Mouse (Mus musculus) T-helper 1 cell (primary cell): ENCODE results near the gene Kdm4d.
"Not testable (repeated sequence)": the region's sequence is repeated elsewhere in the genome, so short reads cannot be mapped to it uniquely, and the experiment has no call there.

ENCODE experiments used
- in situ Hi-C: fragments of 300-600 bp; cut with MboI, MseI; formaldehyde crosslinking; loops from one replicate; pipeline ENCODE4 v1.15.1; 2025; ENCODE audit warnings: high pct_unique_total_duplicates

Gene Kdm4d

GRCm38 (mm10) chr9:14500023-14500915 is at the start of gene Kdm4d, which contains the start of gene Cwc15:
TSS of gene Kdm4d (minus strand) at chr9:14500482.
TSS of gene Cwc15 (plus strand) at chr9:14500617.
- in situ Hi-C loops, result loop anchor here (10.0 kb wide), 1 partner anchor 1075 kb away; no protein-coding TSS in a partner anchor

- in situ Hi-C loops, result no loop called here
Measured at GRCm38 (mm10) chr9:14548366-14548761, 48.1 kb upstream of the Kdm4d start.

GRCm38 (mm10) chr9:14547584-14548365 is 47.5 kb upstream of the Kdm4d start:
- in situ Hi-C loops, result no loop called here

DNA sequence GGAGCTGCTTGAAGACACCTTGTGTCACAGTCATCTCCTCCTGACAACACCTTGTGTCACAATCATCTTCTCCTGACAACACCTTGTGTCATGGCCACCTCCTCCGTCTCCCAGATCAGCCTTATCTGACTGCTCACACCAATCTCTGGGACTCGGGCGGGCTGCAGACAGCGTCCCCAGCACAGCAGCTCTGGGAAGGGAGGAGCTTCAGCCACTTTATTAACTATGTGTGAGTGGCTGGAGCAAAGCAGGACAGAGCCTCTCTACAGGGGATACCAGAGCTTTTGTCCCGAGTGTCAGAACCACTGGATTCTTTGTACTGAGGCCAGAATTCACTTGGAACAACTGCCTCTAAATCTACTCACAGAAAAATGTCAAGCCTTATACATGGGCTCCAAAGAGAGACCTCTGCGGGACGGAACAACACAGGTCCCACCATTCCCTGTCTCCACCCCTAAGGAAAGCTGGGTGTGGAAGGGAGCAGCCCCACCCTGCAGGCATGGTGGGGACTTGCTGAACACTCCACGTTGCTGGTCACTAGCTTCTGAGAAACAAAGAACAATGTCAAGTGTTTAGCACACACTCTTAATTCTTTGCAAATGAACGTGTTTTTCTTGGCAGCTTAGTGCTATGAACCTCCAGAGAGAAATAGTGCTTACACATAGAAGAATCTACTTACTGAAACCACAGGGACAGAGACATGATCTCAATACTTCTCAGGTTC is 43.9 kb upstream of the Kdm4d start:
- in situ Hi-C loops, result no loop called here

DNA sequence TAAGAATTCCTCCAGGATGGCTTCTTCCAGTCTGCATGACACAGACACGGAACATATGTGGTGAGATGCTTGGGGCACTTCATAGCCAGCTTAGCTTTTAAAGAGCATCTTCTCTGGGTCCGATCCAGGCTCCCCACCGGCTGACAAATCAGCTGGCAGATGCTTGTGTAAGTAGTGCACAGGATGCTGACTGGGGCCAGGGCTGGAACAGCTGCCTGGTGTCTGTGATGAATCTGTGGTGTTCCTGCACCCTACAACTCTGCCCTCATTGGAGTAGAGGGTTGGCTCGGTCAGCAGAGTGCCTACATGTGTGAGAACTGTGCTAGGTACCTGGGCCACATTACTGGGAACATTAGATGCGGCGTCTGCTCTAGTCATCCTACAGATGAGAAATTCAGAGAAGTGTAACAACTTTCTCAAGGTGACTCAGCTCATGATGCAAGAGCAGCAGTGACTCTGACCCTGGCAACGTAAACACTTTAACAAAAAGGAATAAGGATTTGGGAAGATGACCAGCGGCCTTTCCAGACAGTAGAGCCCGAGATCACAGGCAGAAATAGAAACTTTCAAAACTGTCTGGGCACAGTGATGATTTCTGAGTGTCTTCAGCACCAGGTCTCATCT is 34.7 kb upstream of the Kdm4d start:
- in situ Hi-C loops, result loop anchor here (5.0 kb wide), 1 partner anchor 152 kb away; no protein-coding TSS in a partner anchor

DNA sequence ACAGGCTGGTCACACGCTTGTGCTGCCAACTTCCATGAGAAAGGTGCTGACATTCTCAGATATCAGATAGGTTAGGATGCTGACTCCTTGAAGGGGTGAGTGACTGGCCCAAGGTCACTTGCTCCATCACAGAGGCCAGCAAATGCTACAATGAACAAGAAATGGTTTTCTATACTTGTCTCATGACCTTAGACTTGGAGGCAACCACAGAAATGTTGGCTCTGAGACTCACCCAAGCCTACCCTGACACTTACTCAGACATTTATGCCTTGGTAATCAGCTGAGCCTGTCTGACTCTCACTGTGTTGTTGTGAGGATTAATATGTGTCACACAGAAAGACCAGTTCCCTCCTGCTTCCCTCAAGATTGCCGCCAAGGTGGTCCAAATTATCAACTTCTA is 33.4 kb upstream of the Kdm4d start:
- in situ Hi-C loops, result no loop called here

DNA sequence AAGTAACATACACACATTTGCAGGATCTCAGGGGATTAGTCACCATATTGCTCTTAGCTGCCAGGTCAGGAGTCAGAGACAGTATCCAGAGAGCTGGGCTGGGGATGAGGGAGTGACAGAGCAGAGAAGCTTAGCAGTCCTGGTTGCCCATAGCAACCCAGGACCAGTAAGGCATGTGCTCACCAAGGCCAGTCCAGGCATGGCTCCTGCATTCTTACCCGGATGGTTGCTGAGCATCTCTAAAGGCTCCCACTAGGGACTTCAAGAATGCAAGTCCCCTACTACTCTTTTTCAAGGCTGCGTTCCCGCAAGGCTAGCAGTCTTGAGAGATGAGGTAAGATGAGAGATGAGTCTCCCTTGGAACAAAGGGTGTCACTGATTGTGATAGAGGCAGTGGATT is 32.0 kb upstream of the Kdm4d start:
- in situ Hi-C loops, result no loop called here

DNA sequence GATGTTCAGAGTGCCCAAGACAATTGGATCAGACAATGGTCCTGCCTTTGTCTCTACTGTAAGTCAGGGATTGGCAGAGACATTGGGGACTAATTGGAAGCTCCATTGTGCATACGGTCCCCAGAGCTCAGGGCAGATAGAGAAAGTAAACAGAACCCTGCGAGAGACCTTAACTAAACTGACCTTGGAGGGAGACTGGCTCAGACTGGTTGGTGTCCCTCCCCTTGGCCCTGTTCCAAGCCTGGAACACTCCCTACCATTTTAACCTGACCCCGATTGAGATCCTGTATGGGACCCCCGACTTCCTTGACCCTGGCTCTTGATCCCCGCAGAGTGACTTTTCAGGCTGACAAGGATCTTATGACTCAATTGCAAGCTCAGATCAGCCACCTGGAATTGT is 29.7 kb upstream of the Kdm4d start:
- in situ Hi-C loops, result no loop called here

DNA sequence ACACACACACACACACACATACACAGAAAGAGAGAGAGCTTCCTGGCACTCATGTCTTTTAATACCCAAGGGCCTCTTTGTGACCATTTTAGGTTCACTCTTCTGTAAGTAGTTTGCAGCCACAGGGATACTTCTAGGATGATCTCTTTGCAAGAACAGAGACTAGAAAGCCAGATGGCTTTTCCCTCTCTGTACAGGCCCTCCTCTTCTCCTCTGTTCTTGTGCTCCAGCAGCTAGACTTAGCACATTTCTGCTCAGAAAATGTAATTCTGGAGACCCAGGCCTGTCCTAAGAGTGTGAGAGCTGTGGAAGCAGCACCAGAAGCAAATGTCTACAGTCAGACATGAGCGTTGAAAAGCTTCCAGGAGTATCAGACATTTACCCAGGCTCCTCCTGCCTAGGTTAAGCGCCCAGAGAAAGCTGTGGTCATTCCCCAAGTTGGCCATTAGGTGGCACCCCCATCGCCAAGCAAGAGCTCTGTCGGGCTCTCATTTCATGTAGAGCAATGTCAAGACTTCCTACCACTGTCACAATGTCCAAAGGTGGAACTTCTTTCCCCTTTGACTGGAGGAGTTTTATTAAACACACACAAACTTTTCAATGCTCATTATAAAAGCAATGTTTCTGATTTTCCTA is 23.2 kb upstream of the Kdm4d start:
- in situ Hi-C loops, result no loop called here

DNA sequence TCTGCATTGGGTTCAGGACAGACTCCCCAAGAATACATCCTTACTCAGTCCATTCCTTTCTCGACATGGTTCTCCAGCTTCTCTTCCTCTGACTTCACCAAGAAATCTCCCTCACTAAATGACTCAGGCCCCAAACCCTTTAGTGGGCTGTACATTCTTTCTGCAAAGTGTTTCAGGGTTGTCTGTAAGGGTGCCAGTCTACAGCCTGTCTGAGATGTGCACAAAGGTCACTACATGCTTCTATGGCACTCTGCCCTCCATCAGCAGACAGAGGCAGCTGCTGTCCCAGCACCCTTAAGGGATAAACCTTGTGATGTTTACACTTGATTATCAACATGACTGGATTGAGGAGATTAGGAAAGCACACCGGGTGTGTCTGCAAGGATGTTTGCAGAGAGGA is 21.4 kb upstream of the Kdm4d start:
- in situ Hi-C loops, result no loop called here

GRCm38 (mm10) chr9:14520971-14521670 is 20.8 kb upstream of the Kdm4d start:
- in situ Hi-C loops, result no loop called here

DNA sequence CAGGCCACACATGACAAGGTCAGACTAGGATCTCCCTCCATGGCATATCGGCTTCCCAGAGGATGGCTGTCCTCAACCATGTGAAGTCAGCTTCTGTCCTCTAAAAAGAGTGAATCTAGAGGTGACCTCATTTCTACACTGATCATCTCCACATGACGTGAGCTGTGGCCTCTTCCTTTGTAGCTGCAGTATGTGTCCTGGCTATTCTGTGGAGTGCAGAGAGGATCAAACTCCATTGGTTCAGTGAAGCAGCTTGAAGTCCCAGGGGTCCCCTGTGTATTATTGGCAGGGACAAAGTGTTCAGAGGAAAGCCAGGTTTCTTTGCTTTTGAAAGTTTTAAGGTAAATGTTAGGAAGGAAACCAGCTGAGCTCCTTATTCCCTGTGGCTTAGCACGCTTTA is 17.8 kb upstream of the Kdm4d start:
- in situ Hi-C loops, result no loop called here

DNA sequence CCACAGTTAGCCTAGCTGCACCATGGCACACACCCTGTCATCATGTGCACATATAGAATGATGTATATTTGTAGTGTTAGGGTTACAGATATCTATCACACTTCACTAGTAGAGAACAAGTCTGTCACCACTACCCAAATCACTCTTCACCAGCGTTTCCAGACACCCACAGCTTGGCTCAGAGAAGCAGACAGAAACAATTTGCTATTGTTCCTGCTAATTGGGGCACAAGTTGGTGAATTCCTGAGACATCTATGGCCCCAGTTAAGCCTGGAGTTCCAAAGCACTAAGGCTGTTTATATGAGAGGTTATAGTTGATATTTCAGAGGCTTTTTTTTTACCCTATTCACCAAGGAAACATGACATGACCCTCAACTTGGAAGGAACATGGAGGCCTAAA is 17.0 kb upstream of the Kdm4d start:
- in situ Hi-C loops, result no loop called here

GRCm38 (mm10) chr9:14512633-14513445 is 12.6 kb upstream of the Kdm4d start:
- in situ Hi-C loops, result no loop called here

GRCm38 (mm10) chr9:14500916-14501424 is 688 bp upstream of the Kdm4d start:
- in situ Hi-C loops, result loop anchor here (10.0 kb wide), 1 partner anchor 1076 kb away; no protein-coding TSS in a partner anchor

GRCm38 (mm10) chr9:14498896-14499705 is 1.2 kb downstream of the Kdm4d start:
- in situ Hi-C loops, result no loop called here

- in situ Hi-C loops, result not testable (repeated sequence)
Measured at GRCm38 (mm10) chr9:14463668-14464067, 36.6 kb downstream of the Kdm4d start.

DNA sequence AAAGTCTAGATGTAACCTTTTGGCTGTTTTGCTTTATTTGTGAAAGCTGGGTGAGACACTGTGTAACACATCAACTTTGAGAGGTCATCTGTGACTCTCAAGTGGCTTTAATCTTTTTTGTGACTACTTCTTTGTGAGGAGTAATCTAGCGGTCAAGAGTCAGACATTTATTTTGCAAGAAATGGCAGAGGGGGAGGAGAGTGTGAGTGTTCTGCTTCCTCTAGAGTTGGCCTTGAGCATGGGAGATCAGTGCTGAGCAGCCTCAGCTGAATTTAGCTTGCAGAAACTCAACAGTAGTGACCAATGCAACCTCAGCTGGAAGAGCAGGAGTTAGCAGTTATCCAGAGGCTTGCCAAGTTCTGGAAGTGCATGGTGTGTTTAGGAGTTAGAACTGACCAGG is 37.7 kb downstream of the Kdm4d start:
- in situ Hi-C loops, result not testable (repeated sequence)
